27 mouse cellular contexts compared by ENCODE assay signal in the genomic region with DNA sequence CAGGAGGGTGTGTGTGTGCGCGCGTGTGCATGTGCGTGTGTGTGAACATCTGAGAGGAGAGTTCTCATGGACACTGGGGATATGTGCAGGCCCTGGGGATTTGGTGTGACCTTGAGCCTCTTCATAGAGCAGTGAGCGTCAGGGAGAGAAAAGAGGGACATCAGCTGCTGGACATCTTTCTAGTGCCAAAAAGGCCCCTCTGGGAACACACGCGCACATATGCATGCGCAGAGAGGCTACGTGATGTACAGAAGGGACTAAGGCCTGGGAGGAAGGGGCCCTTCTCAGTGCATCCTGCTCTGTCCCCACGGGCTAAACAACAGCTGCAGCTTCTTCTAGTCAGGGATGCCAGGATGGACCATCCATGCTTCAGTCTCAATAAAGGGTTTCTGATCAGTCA. TPM values are rescaled to one million over a fixed set of nuclear protein-coding genes. Genes with fewer than 3 reads are reported as not detected.
DNase-seq lines count a peak whose midpoint lies in the region; ATAC-seq lines count a peak whose summit lies in the region.
"Had no signal": no experiment of that assay in that cellular context is flagged by ENCODE, and none has a peak within 500 bp of the region (broad histone marks: within the 10 kb centered on the region; RNA-seq: fewer than 3 reads in every experiment).

No protein-coding gene starts in this region.

- intact Hi-C loops in gastrocnemius, postnatal 36 days (cut with DNase I), result no loop called here

- no peak overlapping the region for H3K27ac ChIP-seq in limb, embryonic 11.5 days (replicated peaks; ENCODE audit: low read depth, low read length)
- no peak overlapping the region for H3K27ac ChIP-seq in limb, embryonic 10.5 days
- H3K27ac ChIP-seq in stomach, embryonic 16.5 days (ENCODE audit: low read length), result peak overlapping the region; percentile 23; the same call in 1 of the 2 replicates
- H3K27ac ChIP-seq in hindbrain, embryonic 13.5 days, result no peak overlapping the region
- H3K27ac ChIP-seq: forebrain, embryonic 12.5 days; heart, embryonic 15.5 days; kidney, embryonic 15.5 days; midbrain, embryonic 13.5 days; neural tube, embryonic 15.5 days had no signal

- peak; percentile 57 for DNase-seq in gastrocnemius, postnatal 25 days
- DNase-seq in gastrocnemius, postnatal 36 days, result no peak
- DNase-seq in limb, embryonic 11.5 days (ENCODE audit: low spot score), result no peak
- DNase-seq in limb, embryonic 10.5 days (ENCODE audit: low spot score), result no peak
- DNase-seq in heart, postnatal 4 days, result peak; percentile 28
- DNase-seq: adrenal gland, postnatal 10 days; cerebellum, adult 9-11 months; layer of hippocampus, postnatal 36 days; liver; thymus, postnatal 14 days had no signal

- H3K9ac ChIP-seq in limb, embryonic 11.5 days (ENCODE audit: low read length), result 0 out of 2 replicates have a peak overlapping the region, but pooled peaks have one; percentile 7
- H3K9ac ChIP-seq in stomach, embryonic 16.5 days (ENCODE audit: low read length), result no peak overlapping the region; the same call in 1 of the 2 replicates
- H3K9ac ChIP-seq in hindbrain, embryonic 13.5 days, result no peak overlapping the region
- H3K9ac ChIP-seq: forebrain, embryonic 12.5 days; heart, embryonic 15.5 days; kidney, embryonic 15.5 days; midbrain, embryonic 13.5 days; neural tube, embryonic 15.5 days had no signal

- H3K4me3 ChIP-seq in limb, embryonic 11.5 days (ENCODE audit: low read depth, low read length), result no peak overlapping the region
- no peak overlapping the region for H3K4me3 ChIP-seq in limb, embryonic 10.5 days
- H3K4me3 ChIP-seq in stomach, embryonic 16.5 days (replicated peaks; ENCODE audit: low read length), result no peak overlapping the region
- H3K4me3 ChIP-seq in hindbrain, embryonic 13.5 days, result no peak overlapping the region
- H3K4me3 ChIP-seq: forebrain, embryonic 12.5 days; heart, embryonic 15.5 days; kidney, embryonic 15.5 days; midbrain, embryonic 13.5 days; myocyte; neural tube, embryonic 15.5 days had no signal

- H3K4me1 ChIP-seq in limb, embryonic 11.5 days (ENCODE audit: control insufficient read depth, insufficient read depth, low read length), result no peaks in the 10 kb centered on the region
- H3K4me1 ChIP-seq in limb, embryonic 10.5 days, result 0 out of 2 replicates have a peak, but pooled peaks cover 6% of the 10 kb centered on the region
- H3K4me1 ChIP-seq in stomach, embryonic 16.5 days (ENCODE audit: control insufficient read depth, insufficient read depth, low read length), result peaks cover 5% of the 10 kb centered on the region; the same call in 1 of the 2 replicates
- 0 out of 2 replicates have a peak, but pooled peaks cover 3% of the 10 kb centered on the region for H3K4me1 ChIP-seq in hindbrain, embryonic 13.5 days (replicated peaks)
- H3K4me1 ChIP-seq: forebrain, embryonic 12.5 days; midbrain, embryonic 13.5 days; neural tube, embryonic 15.5 days had no signal

- ATAC-seq in limb, embryonic 11.5 days (ENCODE audit: insufficient number of reproducible peaks, low FRiP score, low TSS enrichment, low read depth), result no peak
- ATAC-seq in stomach, embryonic 16.5 days (ENCODE audit: insufficient read depth, low FRiP score), result peak; percentile 23; the same call in 1 of the 2 replicates
- no peak for ATAC-seq in hindbrain, embryonic 13.5 days (ENCODE audit: low FRiP score)
- ATAC-seq: CD4-positive, CD25-positive, alpha-beta regulatory T cell, adult 4 months; hindbrain, embryonic 16.5 days; intestine, postnatal 0 days; midbrain, embryonic 13.5 days; Patski had no signal

- H3K36me3 ChIP-seq in limb, embryonic 11.5 days (ENCODE audit: control insufficient read depth, insufficient read depth, low read length), result peaks cover 10% of the 10 kb centered on the region; the same call in 1 of the 2 replicates
- peaks cover 36% of the 10 kb centered on the region for H3K36me3 ChIP-seq in limb, embryonic 10.5 days
- no peaks in the 10 kb centered on the region for H3K36me3 ChIP-seq in stomach, embryonic 16.5 days (ENCODE audit: control insufficient read depth, insufficient read depth, low read length)
- H3K36me3 ChIP-seq in hindbrain, embryonic 13.5 days, result peaks cover 32% of the 10 kb centered on the region

- no peak overlapping the region for H3K4me2 ChIP-seq in limb, embryonic 11.5 days (ENCODE audit: low read depth, severe bottlenecking)
- no peak overlapping the region for H3K4me2 ChIP-seq in stomach, embryonic 16.5 days (ENCODE audit: low read depth, low read length)
- H3K4me2 ChIP-seq in hindbrain, embryonic 13.5 days, result no peak overlapping the region
- H3K4me2 ChIP-seq: forebrain, embryonic 12.5 days; heart, embryonic 15.5 days; kidney, embryonic 15.5 days; midbrain, embryonic 13.5 days; neural tube, embryonic 15.5 days had no signal

- WGBS in limb, embryonic 11.5 days, result 91% methylated on average over 10 of the region's 10 CpGs
- 93% methylated on average over 10 of the region's 10 CpGs for WGBS in limb, embryonic 10.5 days
- 83% methylated on average over 10 of the region's 10 CpGs for WGBS in stomach, embryonic 16.5 days
- 74% methylated on average over 10 of the region's 10 CpGs for WGBS in hindbrain, embryonic 13.5 days

- H3K9me3 ChIP-seq in limb, embryonic 11.5 days (ENCODE audit: control insufficient read depth, low read length), result no peaks in the 10 kb centered on the region
- H3K9me3 ChIP-seq in limb, embryonic 10.5 days (replicated peaks), result no peaks in the 10 kb centered on the region
- H3K9me3 ChIP-seq in stomach, embryonic 16.5 days (replicated peaks; ENCODE audit: control insufficient read depth, low read length), result no peaks in the 10 kb centered on the region
- no peaks in the 10 kb centered on the region for H3K9me3 ChIP-seq in hindbrain, embryonic 13.5 days
- H3K9me3 ChIP-seq: forebrain, embryonic 12.5 days; heart, embryonic 15.5 days; kidney, embryonic 15.5 days; midbrain, embryonic 13.5 days; neural tube, embryonic 15.5 days had no signal

- H3K27me3 ChIP-seq in limb, embryonic 11.5 days (ENCODE audit: control insufficient read depth, insufficient read depth, low read length), result no peaks in the 10 kb centered on the region
- H3K27me3 ChIP-seq in limb, embryonic 10.5 days (ENCODE audit: low read depth, poor library complexity, severe bottlenecking), result no peaks in the 10 kb centered on the region
- H3K27me3 ChIP-seq in stomach, embryonic 16.5 days (ENCODE audit: control insufficient read depth, insufficient read depth, low read length), result no peaks in the 10 kb centered on the region
- no peaks in the 10 kb centered on the region for H3K27me3 ChIP-seq in hindbrain, embryonic 13.5 days
- H3K27me3 ChIP-seq: heart, embryonic 15.5 days; kidney, embryonic 15.5 days; midbrain, embryonic 13.5 days; neural tube, embryonic 15.5 days; Patski had no signal

RNA-seq across cellular contexts. Expression of a gene that starts 1.4 kb away (rescaled TPM):
- 1 to 10 TPM; 3.3 to 3.9 TPM for total RNA-seq in gastrocnemius, postnatal 25 days (2021)
- total RNA-seq in gastrocnemius, postnatal 36 days (2021), result 1 to 10 TPM; 3.5 to 6.1 TPM
- 0.23 TPM in 1 of 2 replicates, not detected in the other for polyA plus RNA-seq in limb, embryonic 11.5 days (2014; fragmentation: Nextera tagmentation; extraction: Ambion mirVana)
- not detected in 2 replicates for polyA plus RNA-seq in limb, embryonic 10.5 days (2016; fragmentation: Nextera tagmentation; extraction: Ambion mirVana)
- 1 to 10 TPM; 9.3 to 9.8 TPM for total RNA-seq in heart, postnatal 4 days (2021)
- 1.2 and 1.4 TPM in 2 replicates for polyA plus RNA-seq in stomach, embryonic 16.5 days (2015; fragmentation: Nextera tagmentation; extraction: Ambion mirVana)
- polyA plus RNA-seq in hindbrain, embryonic 13.5 days (2015; fragmentation: Nextera tagmentation; extraction: Ambion mirVana), result 2.4 and 4.2 TPM in 2 replicates
- total RNA-seq: megakaryocyte, adult 5-6 weeks had no signal
- polyA plus RNA-seq: CD4-positive, CD25-positive, alpha-beta regulatory T cell, adult 4 months; embryonic facial prominence, embryonic 11.5 days; forebrain, embryonic 12.5 days; liver, embryonic 16.5 days; myocyte; Patski had no signal

RNA-seq across cellular contexts. Expression of a gene that starts 14.7 kb away (rescaled TPM):
- total RNA-seq in gastrocnemius, postnatal 25 days (2021), result 1 to 10 TPM; 5.2 to 7.3 TPM
- 1 to 10 TPM; 4.6 to 5.8 TPM for total RNA-seq in gastrocnemius, postnatal 36 days (2021)
- polyA plus RNA-seq in limb, embryonic 11.5 days (2014; fragmentation: Nextera tagmentation; extraction: Ambion mirVana), result 105 and 106 TPM in 2 replicates
- polyA plus RNA-seq in limb, embryonic 10.5 days (2016; fragmentation: Nextera tagmentation; extraction: Ambion mirVana), result 95.0 and 98.8 TPM in 2 replicates
- total RNA-seq in heart, postnatal 4 days (2021), result 10 to 100 TPM; 78.3 to 83.0 TPM
- 30.1 and 38.5 TPM in 2 replicates for polyA plus RNA-seq in stomach, embryonic 16.5 days (2015; fragmentation: Nextera tagmentation; extraction: Ambion mirVana)
- 43.8 and 44.8 TPM in 2 replicates for polyA plus RNA-seq in hindbrain, embryonic 13.5 days (2015; fragmentation: Nextera tagmentation; extraction: Ambion mirVana)

RNA-seq across cellular contexts. Expression of a gene that starts 46.6 kb away (rescaled TPM):
- 10 to 100 TPM; 23.7 to 25.5 TPM for total RNA-seq in gastrocnemius, postnatal 25 days (2021)
- total RNA-seq in gastrocnemius, postnatal 36 days (2021), result 10 to 100 TPM; 20.7 to 28.5 TPM
- polyA plus RNA-seq in limb, embryonic 11.5 days (2014; fragmentation: Nextera tagmentation; extraction: Ambion mirVana), result 276 and 303 TPM in 2 replicates
- 360 and 374 TPM in 2 replicates for polyA plus RNA-seq in limb, embryonic 10.5 days (2016; fragmentation: Nextera tagmentation; extraction: Ambion mirVana)
- total RNA-seq in heart, postnatal 4 days (2021), result 10 to 100 TPM; 71.6 to 78.1 TPM
- 138 and 146 TPM in 2 replicates for polyA plus RNA-seq in stomach, embryonic 16.5 days (2015; fragmentation: Nextera tagmentation; extraction: Ambion mirVana)
- 149 and 151 TPM in 2 replicates for polyA plus RNA-seq in hindbrain, embryonic 13.5 days (2015; fragmentation: Nextera tagmentation; extraction: Ambion mirVana)

RNA-seq across cellular contexts. Expression of a gene that starts 46.8 kb away (rescaled TPM):
- total RNA-seq in gastrocnemius, postnatal 25 days (2021), result not detected
- total RNA-seq in gastrocnemius, postnatal 36 days (2021), result not detected
- 0.99 and 1.4 TPM in 2 replicates for polyA plus RNA-seq in limb, embryonic 11.5 days (2014; fragmentation: Nextera tagmentation; extraction: Ambion mirVana)
- 1.3 and 1.5 TPM in 2 replicates for polyA plus RNA-seq in limb, embryonic 10.5 days (2016; fragmentation: Nextera tagmentation; extraction: Ambion mirVana)
- under 1 TPM in 1 of 2 experiments, not detected in 1; 0.54 TPM for total RNA-seq in heart, postnatal 4 days (2021)
- polyA plus RNA-seq in stomach, embryonic 16.5 days (2015; fragmentation: Nextera tagmentation; extraction: Ambion mirVana), result 0.94 and 1.3 TPM in 2 replicates
- 2.0 TPM in 2 replicates for polyA plus RNA-seq in hindbrain, embryonic 13.5 days (2015; fragmentation: Nextera tagmentation; extraction: Ambion mirVana)
- total RNA-seq: gastrocnemius, adult 8-10 months; megakaryocyte, adult 5-6 weeks had no signal
- polyA plus RNA-seq: CD4-positive, CD25-positive, alpha-beta regulatory T cell, adult 4 months had no signal

RNA-seq across cellular contexts. Expression of a gene that starts 50.8 kb away (rescaled TPM):
- total RNA-seq in gastrocnemius, postnatal 25 days (2021), result not detected
- not detected for total RNA-seq in gastrocnemius, postnatal 36 days (2021)
- 0.11 TPM in 1 of 2 replicates, not detected in the other for polyA plus RNA-seq in limb, embryonic 11.5 days (2014; fragmentation: Nextera tagmentation; extraction: Ambion mirVana)
- not detected in 2 replicates for polyA plus RNA-seq in limb, embryonic 10.5 days (2016; fragmentation: Nextera tagmentation; extraction: Ambion mirVana)
- not detected for total RNA-seq in heart, postnatal 4 days (2021)
- polyA plus RNA-seq in stomach, embryonic 16.5 days (2015; fragmentation: Nextera tagmentation; extraction: Ambion mirVana), result 0.12 TPM in 1 of 2 replicates, not detected in the other
- not detected in 2 replicates for polyA plus RNA-seq in hindbrain, embryonic 13.5 days (2015; fragmentation: Nextera tagmentation; extraction: Ambion mirVana)
- total RNA-seq: adrenal gland, postnatal 10 days; ES-E14; gastrocnemius, adult 8-10 months; layer of hippocampus, postnatal 36 days; megakaryocyte, adult 5-6 weeks had no signal
- polyA plus RNA-seq: CD4-positive, CD25-positive, alpha-beta regulatory T cell, adult 4 months; embryonic facial prominence, embryonic 11.5 days; forebrain, embryonic 12.5 days; heart, embryonic 15.5 days; hindbrain, embryonic 16.5 days; intestine, postnatal 0 days; kidney, embryonic 15.5 days; liver, embryonic 16.5 days; midbrain, embryonic 13.5 days; myocyte; neural tube, embryonic 15.5 days had no signal

Comparison
In these comparisons a context has a peak if more than half of its experiments do, and no peak if none do; other contexts are left out.
1. DNase-seq: peak in gastrocnemius, postnatal 25 days (single experiment) and heart, postnatal 4 days (single experiment); none in gastrocnemius, postnatal 36 days (0 of 2), limb, embryonic 11.5 days (single experiment) and limb, embryonic 10.5 days (single experiment).